Mouse (Mus musculus): Measurements from ENCODE around the gene Gpr176. TPM values are rescaled to one million over a fixed set of nuclear protein-coding genes. Genes with fewer than 3 reads are reported as not detected.

Gene Gpr176
- total and polyA plus RNA-seq, 3 experiments = not detected

GRCm38 (mm10) chr2:118257094-118257493 lies 116.1 kb downstream of the Gpr176 start:
- Histone ChIP-seq H3K4me3 (ENCODE audit: control insufficient read depth in 1 of 2, insufficient read depth in 1 of 2, low read depth in 2 of 2, low read length in 2 of 2) (no peak overlapping the region), H3K27me3 (ENCODE audit: control insufficient read depth in 1 of 2, insufficient read depth in 2 of 2, low read length in 2 of 2) (no peaks in the 10 kb centered on the region; a peak in 3 of 4 replicates), H3K36me3 (ENCODE audit: control insufficient read depth in 1 of 2, insufficient read depth in 2 of 2, low read length in 2 of 2) (no peaks in the 10 kb centered on the region), H3K9ac (ENCODE audit: control insufficient read depth, low read depth, low read length, poor library complexity, severe bottlenecking) (no peak overlapping the region), H3K27ac (ENCODE audit: control insufficient read depth, low read depth, low read length) (no peak overlapping the region), H3K4me1 (ENCODE audit: control insufficient read depth in 1 of 2, insufficient read depth in 2 of 2, low read length in 2 of 2) (0 out of 4 replicates have a peak, but pooled peaks cover 0 to 5% of the 10 kb centered on the region in 2 experiments), H3K9me3 (replicated peaks; ENCODE audit: insufficient read depth, low read length) (no peaks in the 10 kb centered on the region), H3K79me2 (ENCODE audit: control insufficient read depth, insufficient read depth, low read length, poor library complexity) (no peaks in the 10 kb centered on the region)
- DNase-seq (ENCODE audit: low read depth, low spot score) = no peak
- no peak for TF ChIP-seq USF2 (IDR thresholded peaks at IDR 0.05; ENCODE audit: borderline replicate concordance in 1 of 2, insufficient read depth in 1 of 2, low read depth in 1 of 2, low read length in 2 of 2)
- no peak for TF ChIP-seq ZMIZ1 (IDR thresholded peaks at IDR 0.05; ENCODE audit: low read depth, low read length)
- no peak for TF ChIP-seq UBTF (IDR thresholded peaks at IDR 0.05; ENCODE audit: borderline replicate concordance, insufficient read depth, low read depth, low read length)
- no peak for TF ChIP-seq TCF12 (IDR thresholded peaks at IDR 0.05; ENCODE audit: low read depth, low read length)
- TF ChIP-seq TBP (IDR thresholded peaks at IDR 0.05; ENCODE audit: low read depth, low read length) = no peak
- TF ChIP-seq CHD1 (IDR thresholded peaks at IDR 0.05; ENCODE audit: low read depth, low read length) = no peak
- TF ChIP-seq KAT2A (conservative IDR thresholded peaks at IDR 0.05; ENCODE audit: low read depth, low read length) = no peak
- no peak for TF ChIP-seq POLR2AphosphoS5 (IDR thresholded peaks at IDR 0.05; ENCODE audit: borderline replicate concordance, low read depth, low read length)

- Histone ChIP-seq H3K27me3 (ENCODE audit: control insufficient read depth in 1 of 2, insufficient read depth in 2 of 2, low read length in 2 of 2) (no peaks in the 10 kb centered on the region; a peak in 3 of 4 replicates), H3K79me2 (ENCODE audit: control insufficient read depth, insufficient read depth, low read length, poor library complexity) (no peaks in the 10 kb centered on the region), H3K27ac (ENCODE audit: control insufficient read depth, low read depth, low read length) (no peak within 1 kb of the TSS), H3K9ac (ENCODE audit: control insufficient read depth, low read depth, low read length, poor library complexity, severe bottlenecking) (no peak within 1 kb of the TSS), H3K4me3 (ENCODE audit: control insufficient read depth in 1 of 2, insufficient read depth in 1 of 2, low read depth in 2 of 2, low read length in 2 of 2) (no peak within 1 kb of the TSS), H3K4me1 (ENCODE audit: control insufficient read depth in 1 of 2, insufficient read depth in 2 of 2, low read length in 2 of 2) (0 out of 4 replicates have a peak, but pooled peaks cover 0 to 5% of the 10 kb centered on the region in 2 experiments), H3K9me3 (replicated peaks; ENCODE audit: insufficient read depth, low read length) (no peaks in the 10 kb centered on the region), H3K36me3 (ENCODE audit: control insufficient read depth in 1 of 2, insufficient read depth in 2 of 2, low read length in 2 of 2) (no peaks in the 10 kb centered on the region)
- no peak for DNase-seq (ENCODE audit: low read depth, low spot score)
- no peak for TF ChIP-seq UBTF (IDR thresholded peaks at IDR 0.05; ENCODE audit: borderline replicate concordance, insufficient read depth, low read depth, low read length)
- TF ChIP-seq CHD1 (IDR thresholded peaks at IDR 0.05; ENCODE audit: low read depth, low read length) = no peak
- TF ChIP-seq JUND (IDR thresholded peaks at IDR 0.05; ENCODE audit: low read depth, low read length) = no peak
- TF ChIP-seq USF2 (IDR thresholded peaks at IDR 0.05; ENCODE audit: borderline replicate concordance in 1 of 2, insufficient read depth in 1 of 2, low read depth in 1 of 2, low read length in 2 of 2) = no peak
- no peak for TF ChIP-seq TAL1 (IDR thresholded peaks at IDR 0.05; ENCODE audit: low read length)
- TF ChIP-seq RCOR1 (IDR thresholded peaks at IDR 0.05; ENCODE audit: low read depth, low read length) = no peak
- no peak for TF ChIP-seq POLR2AphosphoS2 (IDR thresholded peaks at IDR 0.05; ENCODE audit: low read length)
- no peak for TF ChIP-seq EP300 (IDR thresholded peaks at IDR 0.05; ENCODE audit: low read depth in 1 of 2, low read length in 2 of 2)
These were observed 116.6 kb downstream of the Gpr176 start, which contains the start of gene Fsip1 for GRCm38 (mm10) chr2:118256621-118257053. Gene Fsip1 (minus strand): TSS chr2:118256966.

- H3K36me3 ChIP-seq (ENCODE audit: control insufficient read depth in 1 of 2, insufficient read depth in 2 of 2, low read length in 2 of 2) = no peaks in the 10 kb centered on the region
- no peak overlapping the region for H3K27ac ChIP-seq (ENCODE audit: control insufficient read depth, low read depth, low read length)
- H3K9ac ChIP-seq (ENCODE audit: control insufficient read depth, low read depth, low read length, poor library complexity, severe bottlenecking) = no peak overlapping the region
- H3K27me3 ChIP-seq (ENCODE audit: control insufficient read depth in 1 of 2, insufficient read depth in 2 of 2, low read length in 2 of 2) = no peaks in the 10 kb centered on the region; a peak in 2 of 4 replicates
- TF ChIP-seq MAX (IDR thresholded peaks at IDR 0.05; ENCODE audit: low read length) (no peak), JUND (IDR thresholded peaks at IDR 0.05; ENCODE audit: low read depth, low read length) (no peak), HCFC1 (IDR thresholded peaks at IDR 0.05; ENCODE audit: low read depth, low read length) (no peak)
- no peak for DNase-seq (ENCODE audit: low read depth, low spot score)
- H3K4me1 ChIP-seq (ENCODE audit: control insufficient read depth in 1 of 2, insufficient read depth in 2 of 2, low read length in 2 of 2) = no peaks in the 10 kb centered on the region
- H3K79me2 ChIP-seq (ENCODE audit: control insufficient read depth, insufficient read depth, low read length, poor library complexity) = no peaks in the 10 kb centered on the region
- no peaks in the 10 kb centered on the region for H3K9me3 ChIP-seq (replicated peaks; ENCODE audit: insufficient read depth, low read length)
- no peak overlapping the region for H3K4me3 ChIP-seq (ENCODE audit: control insufficient read depth in 1 of 2, insufficient read depth in 1 of 2, low read depth in 2 of 2, low read length in 2 of 2)
These were observed 118.7 kb downstream of the Gpr176 start for GRCm38 (mm10) chr2:118254516-118254915.
